Mouse (Mus musculus): ENCODE measurements around the gene Slc22a20.

GRCm38 (mm10) chr19:5942581-5942980, 43.4 kb downstream of the Slc22a20 start:
- no peak for TF ChIP-seq CTCF (IDR thresholded peaks at IDR 0.05; ENCODE audit: insufficient read depth, low read depth, low read length)
- no peak for TF ChIP-seq POLR2A (IDR thresholded peaks at IDR 0.05; ENCODE audit: insufficient read depth, low read depth, low read length)

Measured in olfactory bulb, adult 2 months (tissue).